In the genomic region with DNA sequence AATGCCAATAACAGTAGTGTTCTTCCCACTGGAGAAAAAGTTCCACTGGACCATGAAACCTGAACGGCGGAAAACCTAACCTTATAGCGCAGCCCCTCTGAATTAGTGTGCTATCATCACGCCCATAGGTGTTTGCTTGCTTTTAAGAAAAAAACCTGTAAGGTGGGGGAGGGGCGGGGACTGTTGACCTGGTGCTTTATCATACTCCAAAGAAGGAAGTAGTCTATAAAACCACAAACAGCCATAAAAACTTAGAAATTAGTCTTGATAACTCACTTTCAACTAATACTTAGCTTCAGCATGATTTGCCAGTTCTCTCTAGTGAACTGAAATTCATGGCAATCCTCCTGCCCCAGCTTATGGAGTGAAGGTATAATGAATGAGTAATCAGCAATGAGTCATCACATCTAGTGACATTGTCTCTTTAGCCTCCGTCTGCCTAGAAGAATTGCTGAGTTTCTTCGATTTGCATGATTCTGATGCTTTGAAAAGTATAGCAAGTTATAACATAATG, we compare ENCODE assay signal across 22 mouse cellular contexts. TPM values are rescaled to one million over a fixed set of nuclear protein-coding genes. Genes with fewer than 3 reads are reported as not detected.
DNase-seq lines count a peak whose midpoint lies in the region; ATAC-seq and TF ChIP-seq lines count a peak whose summit lies in the region.
"Had no signal": no experiment of that assay in that cellular context is flagged by ENCODE, and none has a peak within 500 bp of the region (broad histone marks: within the 10 kb centered on the region; RNA-seq: fewer than 3 reads in every experiment).

No protein-coding gene starts in this region.

- H3K27me3 ChIP-seq in G1E (ENCODE audit: insufficient read depth, low read length): no peaks in the 10 kb centered on the region
- no peaks in the 10 kb centered on the region for H3K27me3 ChIP-seq in stomach, postnatal 0 days (ENCODE audit: control insufficient read depth, insufficient read depth, low read length)
- no peaks in the 10 kb centered on the region for H3K27me3 ChIP-seq in kidney, embryonic 16.5 days (ENCODE audit: insufficient read depth, low read length)
- H3K27me3 ChIP-seq: CH12.LX; heart, embryonic 12.5 days; Patski had no signal

- H3K27ac ChIP-seq in stomach, postnatal 0 days (replicated peaks): no peak overlapping the region
- H3K27ac ChIP-seq in kidney, embryonic 16.5 days (ENCODE audit: low read length): no peak overlapping the region
- H3K27ac ChIP-seq: forebrain, embryonic 10.5 days; heart, adult 2 months; hindbrain, embryonic 10.5 days; hindbrain, embryonic 14.5 days had no signal

- TF ChIP-seq EP300 in stomach, postnatal 0 days (optimal IDR thresholded peaks at IDR 0.05): no peak

- H3K9me3 ChIP-seq in G1E (replicated peaks): no peaks in the 10 kb centered on the region
- H3K9me3 ChIP-seq in stomach, postnatal 0 days (ENCODE audit: control insufficient read depth, low read length): no peaks in the 10 kb centered on the region
- H3K9me3 ChIP-seq in kidney, embryonic 16.5 days (ENCODE audit: low read length): no peaks in the 10 kb centered on the region
- H3K9me3 ChIP-seq: forebrain, embryonic 10.5 days; heart, embryonic 12.5 days; hindbrain, embryonic 10.5 days had no signal

- no peak overlapping the region; the same call in 1 of the 2 replicates for H3K4me3 ChIP-seq in G1E (ENCODE audit: low read depth, low read length)
- no peak overlapping the region for H3K4me3 ChIP-seq in stomach, postnatal 0 days (ENCODE audit: low read depth, low read length)
- H3K4me3 ChIP-seq in kidney, embryonic 16.5 days (ENCODE audit: low read length): no peak overlapping the region
- H3K4me3 ChIP-seq: forebrain, embryonic 10.5 days; heart, adult 2 months; heart, embryonic 12.5 days; hindbrain, embryonic 10.5 days had no signal

- H3K36me3 ChIP-seq in G1E (replicated peaks): peaks cover 41% of the 10 kb centered on the region
- no peaks in the 10 kb centered on the region for H3K36me3 ChIP-seq in stomach, postnatal 0 days (ENCODE audit: control insufficient read depth, insufficient read depth, low read length)
- no peaks in the 10 kb centered on the region for H3K36me3 ChIP-seq in kidney, embryonic 16.5 days (ENCODE audit: insufficient read depth, low read length)
- H3K36me3 ChIP-seq: forebrain, embryonic 10.5 days; heart, embryonic 12.5 days; hindbrain, embryonic 10.5 days had no signal

- TF ChIP-seq CTCF in G1E (IDR thresholded peaks at IDR 0.05; ENCODE audit: low read depth, low read length): no peak
- TF ChIP-seq CTCF in stomach, postnatal 0 days (IDR thresholded peaks at IDR 0.05; ENCODE audit: low read depth): no peak

- peak; percentile 71 for ATAC-seq in G1E (ENCODE audit: extremely low read depth, insufficient number of reproducible peaks, low FRiP score, poor library complexity, severe bottlenecking)
- ATAC-seq in common myeloid progenitor, adult 5-6 weeks (replicated peaks; ENCODE audit: low read depth, poor library complexity, severe bottlenecking): peak; percentile 36
- no peak for ATAC-seq in stomach, postnatal 0 days (ENCODE audit: low FRiP score, low TSS enrichment)
- ATAC-seq in erythroid progenitor cell, adult 5-6 weeks (replicated peaks; ENCODE audit: low FRiP score, poor library complexity, severe bottlenecking): no peak
- ATAC-seq in kidney, embryonic 16.5 days (ENCODE audit: low FRiP score, low TSS enrichment): no peak
- ATAC-seq: activated CD4-positive, CD25-positive, alpha-beta regulatory T cell, adult 4 months; forebrain, embryonic 14.5 days; intestine, embryonic 16.5 days; Patski had no signal

- WGBS in stomach, postnatal 0 days: 62% methylated on average over 7 of the region's 7 CpGs
- 85% methylated on average over 7 of the region's 7 CpGs for WGBS in kidney, embryonic 16.5 days

- H3K4me2 ChIP-seq in stomach, postnatal 0 days (replicated peaks; ENCODE audit: low read depth): no peak overlapping the region
- H3K4me2 ChIP-seq in kidney, embryonic 16.5 days (replicated peaks; ENCODE audit: low read depth, low read length): no peak overlapping the region
- H3K4me2 ChIP-seq: heart, embryonic 12.5 days; hindbrain, embryonic 14.5 days had no signal

- H3K4me1 ChIP-seq in G1E (ENCODE audit: insufficient read depth, low read depth, low read length): peaks cover 57% of the 10 kb centered on the region
- H3K4me1 ChIP-seq in stomach, postnatal 0 days (replicated peaks; ENCODE audit: control insufficient read depth, insufficient read depth): no peaks in the 10 kb centered on the region
- no peaks in the 10 kb centered on the region for H3K4me1 ChIP-seq in kidney, embryonic 16.5 days (ENCODE audit: insufficient read depth, low read length)
- H3K4me1 ChIP-seq: forebrain, embryonic 10.5 days; hindbrain, embryonic 10.5 days had no signal

- H3K9ac ChIP-seq in stomach, postnatal 0 days (ENCODE audit: low read length): no peak overlapping the region
- H3K9ac ChIP-seq in kidney, embryonic 16.5 days (replicated peaks; ENCODE audit: low read length): no peak overlapping the region
- H3K9ac ChIP-seq: heart, embryonic 12.5 days; hindbrain, embryonic 14.5 days had no signal

- DNase-seq in 416B (ENCODE audit: low read depth) (peak; percentile 86), G1E (ENCODE audit: low spot score) (peak; percentile 65)
- peak; percentile 59 for DNase-seq in stomach, postnatal 0 days (ENCODE audit: low spot score)
- DNase-seq in layer of hippocampus, postnatal 10 days (ENCODE audit: low spot score in 2 of 2): no peak
- DNase-seq: adrenal gland, postnatal 14 days; cerebellum, adult 11-12 months; cerebellum, adult 9-10 months; cerebellum, postnatal 25 days; gastrocnemius, postnatal 10 days; heart, adult 2 months had no signal

RNA-seq across cellular contexts. Expression of a gene that starts 26.2 kb away (rescaled TPM):
- total RNA-seq in G1E (2014; fragmentation: Nextera tagmentation) (410 and 447 TPM in 2 replicates), G1E (2017) (227 and 251 TPM in 2 replicates)
- polyA plus RNA-seq in G1E (2012): 28.8 and 35.8 TPM in 2 replicates
- total RNA-seq in common myeloid progenitor, adult 5-6 weeks (2017): 188 and 193 TPM in 2 replicates
- 28.6 and 29.5 TPM in 2 replicates for polyA plus RNA-seq in stomach, postnatal 0 days (2015; fragmentation: Nextera tagmentation; extraction: Ambion mirVana)
- total RNA-seq in erythroid progenitor cell, adult 5-6 weeks (2015; ENCODE audit: low replicate concordance): 33.5 and 39.4 TPM in 2 replicates
- 17.5 and 24.8 TPM in 2 replicates for total RNA-seq in erythroid progenitor cell, adult 5-6 weeks (2017; ENCODE audit: low replicate concordance)
- total RNA-seq in layer of hippocampus, postnatal 10 days (2021): 10 to 100 TPM; 88.7 to 90.9 TPM
- 24.3 and 25.4 TPM in 2 replicates for polyA plus RNA-seq in kidney, embryonic 16.5 days (2015; fragmentation: Nextera tagmentation; extraction: Ambion mirVana)

Comparison
In these comparisons a context has a peak if more than half of its experiments do, and no peak if none do; other contexts are left out.
1. DNase-seq: peak in 416B (single experiment), G1E (single experiment) and stomach, postnatal 0 days (single experiment); none in layer of hippocampus, postnatal 10 days (0 of 2).
2. ATAC-seq: peak in G1E (single experiment) and common myeloid progenitor, adult 5-6 weeks (single experiment); none in stomach, postnatal 0 days (single experiment), erythroid progenitor cell, adult 5-6 weeks (single experiment) and kidney, embryonic 16.5 days (single experiment).